Mouse (Mus musculus) hindbrain, embryonic 16.5 days (tissue): ENCODE measurements around the gene Atp5j2. TPM values are rescaled to one million over a fixed set of nuclear protein-coding genes. Genes with fewer than 3 reads are reported as not detected.

ENCODE experiments used
- ATAC-seq: fragments of 200-750 bp; cut with Nextera tagmentation; 2 replicates; pipeline ENCODE4 v1.8.0; 2017; ENCODE audit warnings: moderate TSS enrichment, moderate library complexity
- H3K27ac ChIP-seq: fragments of 300-500 bp; sonication (generic); 2 replicates; pipeline ENCODE4 v1.5.1; 2014; ENCODE audit warnings: low read depth, mild to moderate bottlenecking, control low read depth, low read length, moderate library complexity
- H3K27me3 ChIP-seq: fragments of 300-500 bp; sonication (generic); replicated peaks from 2 replicates; pipeline ENCODE4 v1.6.1; 2014; ENCODE audit warnings: low read length; ENCODE audit not compliant: control insufficient read depth, insufficient read depth
- H3K36me3 ChIP-seq: fragments of 300-500 bp; sonication (generic); 2 replicates; pipeline ENCODE4 v1.6.1; 2014; ENCODE audit warnings: mild to moderate bottlenecking, low read length, moderate library complexity, mixed read lengths; ENCODE audit not compliant: control insufficient read depth, insufficient read depth
- H3K4me1 ChIP-seq: fragments of 300-500 bp; sonication (generic); 2 replicates; pipeline ENCODE4 v1.6.1; 2014; ENCODE audit warnings: low read depth, low read length; ENCODE audit not compliant: control insufficient read depth, insufficient read depth
- H3K4me2 ChIP-seq: fragments of 300-500 bp; sonication (generic); 2 replicates; pipeline ENCODE4 v1.6.1; 2014; ENCODE audit warnings: mild to moderate bottlenecking, low read length, control low read depth, moderate library complexity
- H3K4me3 ChIP-seq: fragments of 300-500 bp; sonication (generic); 2 replicates; pipeline ENCODE4 v1.5.1; 2014; ENCODE audit warnings: mild to moderate bottlenecking, low read length, control low read depth, moderate library complexity
- H3K9ac ChIP-seq: fragments of 300-500 bp; sonication (generic); 2 replicates; pipeline ENCODE4 v1.6.1; 2014; ENCODE audit warnings: low read depth, mild to moderate bottlenecking, control low read depth, low read length, moderate library complexity
- H3K9me3 ChIP-seq: fragments of 300-500 bp; sonication (generic); 2 replicates; pipeline ENCODE4 v1.6.1; 2014; ENCODE audit warnings: mild to moderate bottlenecking, low read length, moderate library complexity; ENCODE audit not compliant: control insufficient read depth
- WGBS: fragments of 180-500 bp; shearing (Covaris S2); extraction: QIAGEN DNeasy Blood & Tissue Kit; methylation state at CpG from one replicate; pipeline ENCODE4 v1.1.7; 2014; 5-methylcytosine and 5-hydroxymethylcytosine counted together
- polyA plus RNA-seq: library from polyadenylated mRNA; unstranded; fragments of >200 nt; fragmentation: Nextera tagmentation; extraction: Ambion mirVana; gene quantifications from 2 replicates; pipeline ENCODE4 v1.2.1, GENCODE M21; 2015

The Atp5j2 gene
- polyA plus RNA-seq, 1 experiment from 2014 or later = 743 TPM

GRCm38 (mm10) chr5:145149294-145149693 is 42.6 kb downstream of the Atp5j2 start:
- Histone ChIP-seq H3K9ac (no peak overlapping the region), H3K27me3 (no peaks in the 10 kb centered on the region), H3K4me1 (no peaks in the 10 kb centered on the region), H3K9me3 (no peaks in the 10 kb centered on the region), H3K36me3 (peaks cover 63% of the 10 kb centered on the region), H3K4me3 (no peak overlapping the region), H3K27ac (no peak overlapping the region), H3K4me2 (no peak overlapping the region)
- no peak for ATAC-seq
- WGBS = 89% methylated on average over 6 of the region's 6 CpGs

GRCm38 (mm10) chr5:145147748-145148147 is 44.1 kb downstream of the Atp5j2 start:
- Histone ChIP-seq H3K27ac (no peak overlapping the region), H3K9ac (no peak overlapping the region), H3K9me3 (no peaks in the 10 kb centered on the region), H3K4me2 (no peak overlapping the region), H3K4me3 (no peak overlapping the region), H3K4me1 (no peaks in the 10 kb centered on the region), H3K27me3 (no peaks in the 10 kb centered on the region), H3K36me3 (peaks cover 63% of the 10 kb centered on the region)
- 93% methylated on average over 5 of the region's 5 CpGs for WGBS
- ATAC-seq = no peak

DNA sequence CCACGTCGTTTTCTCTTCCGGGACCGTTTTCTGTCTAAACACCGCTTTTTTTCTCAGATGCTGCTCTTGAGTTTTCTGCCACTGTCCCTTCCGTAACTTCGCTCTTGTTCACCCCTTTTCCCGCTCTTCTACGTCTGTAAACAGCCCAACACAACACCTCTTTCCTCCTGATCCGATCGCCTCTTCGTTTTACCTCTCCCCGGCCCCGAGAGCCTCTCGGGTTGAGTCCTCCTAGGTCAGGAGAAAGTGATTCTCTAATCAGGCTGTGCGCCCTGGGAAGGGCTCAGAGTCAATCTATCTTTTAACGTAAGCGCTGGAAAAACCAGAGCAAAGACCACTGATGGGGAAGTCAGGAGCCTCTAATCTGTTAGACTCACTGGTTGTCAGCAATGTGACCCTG is 51.3 kb downstream of the Atp5j2 start:
- peak overlapping the region; percentile 96 for H3K27ac ChIP-seq
- H3K27me3 ChIP-seq = no peaks in the 10 kb centered on the region
- peaks cover 29% of the 10 kb centered on the region for H3K36me3 ChIP-seq
- WGBS = under 1% methylated on average over 18 of the region's 18 CpGs
- H3K4me2 ChIP-seq = peak overlapping the region; percentile 95
- peak overlapping the region; percentile 89 for H3K9ac ChIP-seq
- peaks cover 22% of the 10 kb centered on the region for H3K4me1 ChIP-seq
- H3K9me3 ChIP-seq = no peaks in the 10 kb centered on the region
- H3K4me3 ChIP-seq = peak overlapping the region; percentile 85
- ATAC-seq = 0 out of 2 replicates have a peak, but pooled peaks have one; percentile 1

DNA sequence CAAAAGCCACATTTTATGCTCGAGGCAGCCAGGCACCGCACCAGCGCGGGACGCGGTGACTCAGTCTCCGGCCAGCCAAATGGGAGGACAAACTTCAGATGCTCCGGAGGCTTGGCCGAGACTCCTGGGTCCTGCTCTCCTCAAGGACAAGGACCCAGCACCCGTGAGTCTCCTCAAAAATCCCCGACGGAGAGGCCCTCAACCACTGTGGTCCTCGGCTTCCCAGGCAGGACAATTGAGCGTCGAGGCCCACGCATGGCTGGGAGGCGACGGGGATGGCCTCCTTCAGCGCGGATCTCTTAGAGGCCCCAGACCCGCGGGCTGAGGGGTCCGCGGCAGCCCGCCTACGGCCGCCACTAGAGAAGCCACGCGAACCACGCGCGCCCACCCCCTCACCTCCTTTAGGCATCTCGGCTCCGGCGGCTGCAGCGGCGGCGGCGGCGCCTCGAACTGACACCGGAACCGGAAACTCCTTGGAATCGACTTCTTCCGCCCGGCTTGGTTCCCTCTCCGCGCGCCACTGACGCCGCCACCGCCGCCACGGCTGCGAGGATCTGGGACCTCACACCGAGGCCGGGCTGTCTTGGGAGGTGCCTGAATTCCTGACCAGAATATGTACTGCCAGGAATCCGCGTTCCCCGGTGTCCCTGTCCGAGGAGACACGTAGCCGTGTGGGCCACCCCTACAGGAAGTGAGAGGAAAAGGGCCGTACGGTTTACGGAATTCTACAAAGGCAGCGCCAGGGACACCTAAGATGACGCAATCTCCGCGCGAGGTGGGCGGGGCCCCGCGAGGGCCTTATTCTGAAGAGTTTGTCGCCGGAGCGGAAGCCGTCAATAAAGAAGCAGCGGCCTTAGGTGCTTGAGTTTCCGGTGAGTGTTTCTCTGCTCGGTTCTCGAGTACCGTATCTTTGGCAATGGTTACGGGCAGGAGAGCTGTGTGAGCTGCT is 52.0 kb downstream of the Atp5j2 start, which contains the start of the genes Pdap1 and Bud31:
Gene Pdap1, minus strand, starts transcription at position 668 of the 949 bp plus-strand sequence.
Gene Bud31, plus strand, starts transcription at position 792 of the 949 bp plus-strand sequence.
- Histone ChIP-seq H3K27ac (peak within 1 kb of the TSS; percentile 96), H3K4me1 (peaks cover 22% of the 10 kb centered on the region), H3K4me2 (peak within 1 kb of the TSS; percentile 95), H3K27me3 (no peaks in the 10 kb centered on the region), H3K9ac (peak within 1 kb of the TSS; percentile 89), H3K36me3 (peaks cover 23% of the 10 kb centered on the region), H3K9me3 (no peaks in the 10 kb centered on the region), H3K4me3 (peak within 1 kb of the TSS; percentile 85)
- WGBS = under 1% methylated on average over 75 of the region's 84 CpGs
- peak; percentile 95 for ATAC-seq

DNA sequence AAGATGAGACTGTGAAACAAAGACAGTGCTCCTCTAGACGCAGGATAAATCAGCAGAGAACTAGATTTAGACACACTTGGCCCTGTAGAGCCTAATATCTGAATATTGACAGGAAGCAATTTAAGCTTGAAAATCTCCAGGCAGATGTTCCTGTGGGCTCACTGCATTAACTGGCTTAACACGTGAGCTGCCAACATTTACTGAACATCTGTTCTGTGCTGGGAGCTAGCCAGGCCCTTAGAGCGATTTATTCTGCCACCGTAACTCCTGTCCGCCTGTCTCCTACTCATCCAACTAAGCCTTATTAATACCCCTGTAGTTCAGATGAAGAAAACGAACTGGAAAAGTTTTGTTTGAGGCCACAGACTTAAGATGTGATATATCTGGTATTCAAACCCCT is 53.0 kb downstream of the Atp5j2 start:
- Histone ChIP-seq H3K27me3 (no peaks in the 10 kb centered on the region), H3K9ac (peak overlapping the region; percentile 89), H3K4me3 (peak overlapping the region; percentile 85), H3K4me2 (peak overlapping the region; percentile 90), H3K36me3 (peaks cover 31% of the 10 kb centered on the region), H3K4me1 (peaks cover 22% of the 10 kb centered on the region), H3K27ac (no peak overlapping the region), H3K9me3 (no peaks in the 10 kb centered on the region)
- no peak for ATAC-seq
- 16% methylated on average over 6 of the region's 6 CpGs for WGBS

Other genes with a start within 250 kb of the Atp5j2 start
- gene Smurf1, start 226.2 kb downstream of the Atp5j2 start, polyA plus RNA-seq = 14.9 and 30.0 TPM in 2 replicates
- not detected in 2 replicates for gene Gm4871, start 159.3 kb downstream of the Atp5j2 start, polyA plus RNA-seq
- not detected in 2 replicates for gene 1700018F24Rik, start 149.1 kb downstream of the Atp5j2 start, polyA plus RNA-seq
- 234 and 235 TPM in 2 replicates for gene Arpc1a, start 108.2 kb downstream of the Atp5j2 start, polyA plus RNA-seq
- gene Kpna7, start 108.0 kb downstream of the Atp5j2 start, polyA plus RNA-seq = not detected in 2 replicates
- gene Arpc1b, start 77.8 kb downstream of the Atp5j2 start, polyA plus RNA-seq = 72.7 and 84.8 TPM in 2 replicates
- gene Pdap1, start 51.8 kb downstream of the Atp5j2 start, polyA plus RNA-seq = 90.9 and 98.7 TPM in 2 replicates
- gene Bud31, start 51.7 kb downstream of the Atp5j2 start, polyA plus RNA-seq = 164 and 169 TPM in 2 replicates
- gene Ptcd1, start 25.0 kb downstream of the Atp5j2 start, polyA plus RNA-seq = 19.6 and 22.4 TPM in 2 replicates
- 45.4 and 47.4 TPM in 2 replicates for gene Cpsf4, start 24.8 kb downstream of the Atp5j2 start, polyA plus RNA-seq
- 13.1 and 14.1 TPM in 2 replicates for gene Zkscan14, start 9.8 kb upstream of the Atp5j2 start, polyA plus RNA-seq
- gene Zkscan5, start 12.5 kb upstream of the Atp5j2 start, polyA plus RNA-seq = 13.7 and 14.5 TPM in 2 replicates
- 27.2 and 30.0 TPM in 2 replicates for gene Zfp655, start 39.7 kb upstream of the Atp5j2 start, polyA plus RNA-seq
- 0.40 and 0.47 TPM in 2 replicates for gene Zscan25, start 88.4 kb upstream of the Atp5j2 start, polyA plus RNA-seq
- gene Cyp3a57, start 153.2 kb upstream of the Atp5j2 start, polyA plus RNA-seq = not detected in 2 replicates